Mouse (Mus musculus) kidney, postnatal 25 days (tissue): ENCODE measurements around the gene Stag2.

Experiments used
- DNase-seq, 2 experiments: peaks; one replicate each; pipeline ENCODE4 v3.0.0; 2021; ENCODE audit warnings: mixed read lengths in 2 of 2

Stag2 gene

GRCm38 (mm10) chrX:42148788-42149556 lies at the start of gene Stag2:
Stag2 (plus strand) TSS chrX:42149317.
- peak; percentile 88 to 96 for DNase-seq

DNA sequence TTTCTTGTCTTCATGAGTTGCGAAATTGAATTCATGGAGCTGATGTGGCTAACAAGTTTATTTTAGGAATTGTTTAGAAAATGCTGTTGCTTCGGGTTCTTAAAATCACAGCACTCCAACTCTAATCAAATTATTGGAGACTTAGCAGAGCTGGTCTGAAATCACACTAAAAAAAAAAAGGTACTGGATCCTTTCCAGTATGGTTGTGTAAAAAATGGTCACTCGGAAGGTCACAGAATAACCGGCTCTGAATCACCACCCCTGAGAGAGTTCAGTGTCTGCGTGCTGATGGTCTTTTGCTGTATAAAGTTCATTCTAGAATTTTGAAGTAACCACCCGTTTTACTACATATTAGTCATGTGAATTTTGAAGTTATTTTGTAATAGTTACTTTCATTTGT lies 42.0 kb upstream of the Stag2 start:
- DNase-seq: no peak

- no peak for DNase-seq
Measured at GRCm38 (mm10) chrX:42110585-42110984, 38.5 kb upstream of the Stag2 start.

GRCm38 (mm10) chrX:42119442-42120048 lies 29.6 kb upstream of the Stag2 start:
- DNase-seq: no peak

DNA sequence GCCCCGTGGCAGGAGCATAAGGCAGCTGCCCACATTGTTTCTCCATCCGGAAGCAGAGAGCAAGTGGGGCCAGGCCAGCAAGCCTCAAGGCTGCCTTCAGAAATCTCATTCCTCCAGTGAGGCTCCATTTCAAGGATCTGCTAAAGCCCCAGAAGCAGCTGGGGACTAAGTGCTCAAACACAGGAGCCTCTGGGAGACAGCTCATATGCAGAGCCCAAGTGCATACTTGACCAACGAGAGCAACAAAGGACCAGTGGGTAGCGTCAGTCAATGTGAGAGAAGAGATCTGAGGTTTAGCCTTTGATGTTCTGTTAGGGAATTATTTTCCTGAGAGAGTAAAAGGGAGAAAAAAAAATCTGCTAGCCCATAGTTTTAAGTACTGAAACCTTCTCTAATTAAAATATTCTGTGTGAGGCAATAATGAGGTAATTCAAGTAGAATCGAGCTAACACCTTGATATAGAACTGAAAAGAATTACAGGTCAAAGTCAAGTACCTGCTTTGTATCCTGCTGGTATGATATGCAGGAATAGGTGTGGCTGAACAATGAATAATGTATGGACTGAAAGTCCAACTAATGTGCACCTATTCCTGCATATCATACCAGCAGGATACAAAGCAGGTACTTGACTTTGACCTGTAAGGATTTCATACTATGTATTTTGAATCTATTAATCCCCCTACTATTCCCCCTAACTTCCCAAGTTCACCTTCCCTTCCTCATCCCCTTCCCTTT lies 24.0 kb upstream of the Stag2 start:
- no peak for DNase-seq

DNA sequence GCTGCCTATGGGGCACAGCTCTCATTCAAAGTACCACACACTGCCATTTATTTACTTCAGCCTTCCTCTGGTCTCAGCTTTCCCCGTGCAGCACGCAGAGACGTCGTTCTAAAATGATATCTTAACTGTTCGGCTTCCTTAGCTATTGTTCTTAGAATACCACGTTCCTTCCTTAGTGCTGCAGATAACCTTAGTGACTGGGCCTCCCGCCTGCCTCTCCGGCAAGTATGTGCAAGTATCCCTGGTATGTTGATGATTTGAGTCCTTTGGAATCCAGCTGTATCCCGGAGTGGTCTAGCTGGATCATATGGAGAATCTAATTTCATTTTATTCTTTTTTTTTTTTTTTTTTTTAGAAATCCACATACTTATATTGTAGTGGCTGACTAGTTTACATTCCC lies 9.2 kb upstream of the Stag2 start:
- DNase-seq: no peak

GRCm38 (mm10) chrX:42142620-42143019 lies 6.5 kb upstream of the Stag2 start:
- DNase-seq: no peak

DNA sequence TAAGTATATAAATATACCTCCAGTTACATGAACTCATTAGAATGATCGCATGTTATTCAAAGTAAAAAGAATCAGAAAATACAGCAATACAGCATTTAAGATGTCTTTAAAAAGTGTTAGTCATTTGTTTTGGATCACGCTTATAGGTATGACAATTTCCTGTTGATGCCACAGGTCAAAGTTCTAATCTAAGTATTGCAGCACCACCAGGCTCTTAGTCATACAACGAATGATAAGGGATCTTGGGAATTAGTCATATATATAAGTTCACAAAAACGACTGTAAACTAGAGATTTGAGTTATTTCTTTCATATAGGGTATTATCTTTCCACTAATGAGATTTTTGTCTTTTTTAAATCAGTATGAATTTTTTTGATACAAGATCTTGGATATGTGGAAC lies 5.1 kb upstream of the Stag2 start:
- DNase-seq: no peak

- DNase-seq: peak; percentile 35 to 75
Measured at GRCm38 (mm10) chrX:42148016-42148451, 1.1 kb upstream of the Stag2 start.

GRCm38 (mm10) chrX:42149557-42150345 lies 634 bp downstream of the Stag2 start:
- peak; percentile 47 to 60 for DNase-seq

DNA sequence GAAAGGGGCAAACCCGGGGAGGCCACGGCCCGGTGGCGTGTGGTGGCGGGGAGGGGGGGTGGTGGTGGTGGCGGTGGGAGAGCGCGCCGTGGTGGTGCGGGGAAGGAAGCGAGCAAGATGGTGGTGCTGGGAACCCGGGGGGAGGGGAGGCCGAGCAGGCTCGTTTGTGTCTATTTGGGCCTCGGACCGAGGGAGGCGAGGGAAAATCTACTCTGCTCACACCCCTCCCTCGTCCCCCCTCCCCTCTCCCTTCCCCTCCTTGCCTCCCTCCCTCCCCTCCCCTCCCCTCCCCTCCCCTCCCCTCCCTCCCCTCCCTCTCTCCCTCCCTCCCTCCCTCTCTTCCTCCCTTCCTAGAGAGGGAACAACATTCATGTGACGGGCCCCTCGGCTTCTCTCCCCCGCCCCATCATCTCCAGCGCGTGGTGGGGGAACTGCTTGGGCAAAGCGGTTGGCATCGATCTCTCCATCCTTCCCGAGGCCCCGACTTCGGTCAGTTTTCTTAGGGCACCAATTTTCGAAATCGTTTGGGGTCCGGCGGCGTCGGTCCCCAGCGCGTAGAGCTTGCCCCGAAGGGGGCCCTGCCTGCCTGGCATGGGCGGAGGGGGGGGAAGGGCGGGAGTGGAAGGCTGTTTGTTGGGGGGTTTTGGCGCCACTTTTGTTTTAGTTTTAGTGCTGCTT lies 1.4 kb downstream of the Stag2 start:
- peak; percentile 83 to 92 for DNase-seq

DNA sequence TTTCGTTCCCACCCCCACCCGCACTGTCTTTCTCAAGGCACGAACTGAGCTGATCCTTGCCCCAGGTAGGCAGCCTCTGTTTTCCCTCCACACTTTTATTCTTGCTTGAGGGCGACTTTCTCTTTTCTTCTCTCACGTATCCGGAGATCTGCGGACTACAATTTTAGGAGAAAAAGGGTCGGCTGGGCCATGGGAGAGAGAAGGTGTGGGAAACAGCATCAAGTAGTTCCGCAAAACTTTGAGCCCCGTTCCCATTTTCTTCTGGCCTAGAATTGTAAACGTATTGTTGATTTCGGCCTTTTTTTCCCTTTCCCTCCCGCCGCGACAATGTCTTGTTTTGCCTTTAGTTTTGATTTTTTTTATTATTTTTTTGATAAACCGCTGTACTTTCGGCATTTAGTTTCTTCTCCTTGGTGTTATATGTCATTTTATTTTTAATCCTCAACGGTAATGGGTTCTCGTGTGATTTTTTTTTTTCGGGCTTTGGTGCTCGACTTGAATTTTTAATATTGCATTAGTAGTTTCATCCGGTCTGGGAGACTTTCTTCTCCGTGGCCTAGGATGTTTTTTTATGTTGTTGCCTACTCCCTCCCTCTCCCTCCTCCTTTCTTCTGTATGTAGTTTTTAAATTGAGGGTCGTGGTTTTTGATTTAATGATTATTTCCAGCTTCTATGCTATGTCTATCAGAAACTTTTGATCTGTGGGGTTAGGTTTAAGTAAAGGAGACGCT lies 2.1 kb downstream of the Stag2 start:
- DNase-seq: no peak

DNA sequence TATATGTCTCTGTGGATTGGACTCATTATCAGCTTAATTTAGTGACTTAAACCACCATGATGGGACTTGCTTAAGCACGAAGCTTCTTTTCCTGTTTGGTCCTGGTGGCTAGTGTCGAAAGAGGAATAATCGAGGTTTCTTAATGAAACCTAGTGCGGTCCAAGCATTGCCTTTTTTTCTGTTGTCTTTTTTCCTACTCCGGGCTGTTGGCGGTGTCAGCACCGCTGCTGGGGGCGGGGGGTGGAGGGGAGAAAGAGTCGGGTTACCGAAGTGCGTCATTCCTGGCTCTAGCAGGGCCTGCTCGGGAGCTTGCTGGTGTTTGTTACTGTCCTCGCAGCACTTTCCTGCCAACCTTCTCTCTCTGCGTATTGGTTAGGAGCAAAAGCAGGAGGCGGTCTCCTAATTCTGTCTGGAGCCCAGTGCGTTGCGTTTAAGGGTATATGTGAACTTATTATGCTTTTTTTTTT lies 2.8 kb downstream of the Stag2 start:
- peak; percentile 86 to 94 for DNase-seq

DNA sequence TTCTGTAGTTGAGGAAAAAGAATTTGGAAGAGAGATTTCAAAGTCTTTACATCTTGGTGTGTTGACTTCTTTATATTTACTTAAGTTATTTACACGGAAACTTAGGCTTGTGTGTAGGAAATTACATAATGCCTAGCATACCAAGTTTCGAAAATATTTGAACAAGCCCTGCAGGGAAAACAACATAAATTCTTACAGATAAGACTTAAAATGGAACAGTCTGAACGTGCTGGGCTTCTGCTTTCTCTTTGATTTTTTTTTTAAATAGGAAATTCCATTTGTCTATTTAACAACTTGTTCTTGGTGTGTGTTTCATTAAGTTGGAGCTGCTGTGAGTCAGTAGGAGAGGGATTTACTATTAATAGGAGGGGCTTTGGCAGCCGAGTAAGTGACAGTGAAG lies 3.9 kb downstream of the Stag2 start:
- no peak for DNase-seq

- no peak for DNase-seq
Measured at GRCm38 (mm10) chrX:42165455-42165854, 16.3 kb downstream of the Stag2 start.

- DNase-seq: no peak
Measured at GRCm38 (mm10) chrX:42170811-42171210, 21.7 kb downstream of the Stag2 start.

- DNase-seq: no peak
Measured at GRCm38 (mm10) chrX:42187590-42187989, 38.5 kb downstream of the Stag2 start.

GRCm38 (mm10) chrX:42188825-42189426 lies 39.8 kb downstream of the Stag2 start:
- no peak for DNase-seq

- no peak for DNase-seq
Measured at GRCm38 (mm10) chrX:42194608-42195007, 45.5 kb downstream of the Stag2 start.

DNA sequence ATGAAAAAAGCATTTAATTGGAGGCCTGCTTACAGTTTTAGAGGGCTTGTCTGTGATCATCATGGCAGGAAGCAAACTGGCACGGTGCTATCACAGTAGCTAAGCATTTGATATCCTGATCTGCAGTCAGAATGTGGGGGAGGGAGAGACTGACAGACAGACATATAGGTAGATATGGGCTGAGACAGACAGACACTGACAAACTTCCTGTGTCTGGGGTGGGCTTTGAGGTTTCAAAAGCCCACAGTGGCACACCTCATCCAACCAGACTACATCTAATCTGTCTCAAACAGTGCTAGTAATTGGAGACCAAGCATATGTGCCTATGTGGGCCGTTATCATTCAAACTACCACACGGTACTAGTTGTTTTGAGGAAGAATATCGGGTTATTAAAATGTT lies 53.4 kb downstream of the Stag2 start:
- DNase-seq: no peak

GRCm38 (mm10) chrX:42215742-42216141 lies 66.6 kb downstream of the Stag2 start:
- no peak for DNase-seq
